Mouse (Mus musculus): Measurements from ENCODE around the gene Gpr139. TPM values are rescaled to one million over a fixed set of nuclear protein-coding genes. Genes with fewer than 3 reads are reported as not detected.

Gpr139 gene
- total and polyA plus RNA-seq, 3 experiments = not detected

DNA sequence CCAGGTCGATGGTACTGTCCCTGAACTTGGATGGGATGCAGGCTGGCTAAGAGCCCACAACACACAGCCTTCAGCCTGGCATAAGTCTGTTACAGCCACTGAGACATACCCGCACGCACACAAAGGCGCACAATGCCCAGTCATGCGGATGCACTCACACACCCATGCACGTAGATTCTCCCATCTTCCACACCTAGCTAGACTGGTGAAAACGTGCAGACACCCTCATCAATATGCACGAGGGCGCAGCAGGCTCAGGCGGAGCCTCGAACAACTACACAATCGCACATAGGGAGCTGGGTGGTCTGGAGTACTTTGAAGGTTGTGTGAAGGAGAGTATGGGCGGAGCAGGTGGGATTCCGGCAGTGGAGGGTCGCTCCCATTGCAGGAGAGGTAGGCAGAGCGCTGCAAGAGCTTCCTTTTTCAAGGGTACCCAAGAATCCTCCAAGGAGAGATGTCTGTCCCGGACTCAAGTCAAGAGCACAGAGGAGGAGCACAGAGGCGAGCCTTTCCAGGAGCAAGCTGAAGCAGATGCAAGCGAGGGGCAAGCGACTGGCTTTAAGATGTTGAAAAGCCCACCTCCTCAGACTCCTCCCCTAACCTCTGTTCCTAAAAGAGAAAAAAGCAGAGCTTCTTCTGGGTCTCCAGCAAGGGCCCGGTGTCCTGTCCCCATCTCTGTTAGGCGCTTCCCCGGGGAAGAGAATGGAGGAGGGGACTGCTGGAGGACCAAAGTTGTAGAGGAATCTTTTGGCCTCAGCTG is 958 bp upstream of the Gpr139 start:
- TF ChIP-seq MEF2A (IDR thresholded peaks at IDR 0.05; ENCODE audit: borderline replicate concordance, low read depth, low read length) = no peak
- TF ChIP-seq HCFC1 (IDR thresholded peaks at IDR 0.05; ENCODE audit: low read depth, low read length) = no peak
- TF ChIP-seq KAT2A (IDR thresholded peaks at IDR 0.05; ENCODE audit: insufficient replicate concordance, low read length) = no peak
- TF ChIP-seq JUN (IDR thresholded peaks at IDR 0.05; ENCODE audit: insufficient read depth, low read depth, low read length) = no peak
- TF ChIP-seq EP300 (IDR thresholded peaks at IDR 0.05; ENCODE audit: low read length) = no peak
- no peak for TF ChIP-seq MAX (IDR thresholded peaks at IDR 0.05; ENCODE audit: low read length)
- TF ChIP-seq MXI1 (IDR thresholded peaks at IDR 0.05; ENCODE audit: low read depth, low read length) = no peak
- TF ChIP-seq CTCF (conservative IDR thresholded peaks at IDR 0.05 in 1 of 2, IDR thresholded peaks at IDR 0.05 in 1 of 2; ENCODE audit: low read depth in 2 of 2, low read length in 2 of 2) = no peak
- TF ChIP-seq IRF4 (IDR thresholded peaks at IDR 0.05; ENCODE audit: low read depth, low read length) = no peak
- TF ChIP-seq CHD2 (IDR thresholded peaks at IDR 0.05; ENCODE audit: low read length) = no peak
- TF ChIP-seq RAD21 (IDR thresholded peaks at IDR 0.05; ENCODE audit: low read depth, low read length) = no peak
- Histone ChIP-seq H3K9me3 (replicated peaks; ENCODE audit: low read length) (no peaks in the 10 kb centered on the region), H3K27me3 (replicated peaks) (peaks cover 82% of the 10 kb centered on the region), H3K27ac (ENCODE audit: insufficient read depth, low read depth) (no peak overlapping the region), H3K36me3 (replicated peaks in 1 of 2; ENCODE audit: control insufficient read depth in 1 of 2, insufficient read depth in 1 of 2, low read length in 1 of 2) (no peaks in the 10 kb centered on the region), H3K4me1 (ENCODE audit: control insufficient read depth in 1 of 2, insufficient read depth in 2 of 2) (no peaks in the 10 kb centered on the region), H3K9ac (ENCODE audit: insufficient read depth, low read depth) (no peak overlapping the region), H3K4me2 (ENCODE audit: insufficient read depth, low read depth, poor library complexity, severe bottlenecking) (no peak overlapping the region), H3K79me2 (replicated peaks; ENCODE audit: control insufficient read depth, extremely low read depth, insufficient read depth, poor library complexity, severe bottlenecking) (no peaks in the 10 kb centered on the region), H3K4me3 (replicated peaks in 1 of 3; ENCODE audit: low read depth in 2 of 3, low read length in 2 of 3, poor library complexity in 1 of 3) (no peak overlapping the region)
- dilution Hi-C loops (cut with MboI; ENCODE audit: extremely low pct_ligation_motif_present, extremely low pct_unique_long_range_greater_than_20kb, low sequenced_read_pairs) (no loop called here), in situ Hi-C loops (cut with MboI; ENCODE audit: low pct_ligation_motif_present, low pct_unique_long_range_greater_than_20kb, low sequenced_read_pairs) (no loop called here)
- DNase-seq (ENCODE audit: extremely low read depth) = no peak

DNA sequence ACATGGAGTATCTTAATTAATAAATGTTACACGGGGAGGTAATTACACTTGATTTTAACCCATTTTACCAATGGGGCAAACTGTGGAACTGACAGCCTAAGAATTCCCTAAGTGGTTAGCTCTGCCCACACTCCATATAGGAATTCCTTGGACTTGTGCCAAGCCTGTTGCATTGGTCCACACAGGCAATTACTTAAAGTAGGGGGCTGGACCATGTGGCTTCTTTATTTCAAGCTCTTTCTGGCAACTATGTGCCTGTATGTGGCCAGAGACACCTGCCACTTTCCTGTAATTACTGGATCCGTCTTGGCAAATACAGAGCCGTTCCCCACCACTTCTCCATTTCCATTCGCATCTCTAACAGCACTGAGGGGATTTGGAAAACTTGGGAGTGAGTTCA is 3.4 kb downstream of the Gpr139 start:
- H3K9ac ChIP-seq (ENCODE audit: insufficient read depth, low read depth) = no peak overlapping the region
- in situ Hi-C loops (cut with MboI; ENCODE audit: low pct_ligation_motif_present, low pct_unique_long_range_greater_than_20kb, low sequenced_read_pairs) = no loop called here
- H3K4me2 ChIP-seq (ENCODE audit: insufficient read depth, low read depth, poor library complexity, severe bottlenecking) = no peak overlapping the region
- no peak for DNase-seq (ENCODE audit: extremely low read depth)
- H3K9me3 ChIP-seq (replicated peaks; ENCODE audit: low read length) = no peaks in the 10 kb centered on the region
- peaks cover 78% of the 10 kb centered on the region for H3K27me3 ChIP-seq (replicated peaks)
- TF ChIP-seq JUN (IDR thresholded peaks at IDR 0.05; ENCODE audit: insufficient read depth, low read depth, low read length) (no peak), KAT2A (IDR thresholded peaks at IDR 0.05; ENCODE audit: insufficient replicate concordance, low read length) (no peak), USF1 (IDR thresholded peaks at IDR 0.05; ENCODE audit: low read depth, low read length) (no peak)
- H3K27ac ChIP-seq (ENCODE audit: insufficient read depth, low read depth) = no peak overlapping the region
- dilution Hi-C loops (cut with MboI; ENCODE audit: extremely low pct_ligation_motif_present, extremely low pct_unique_long_range_greater_than_20kb, low sequenced_read_pairs) = no loop called here
- H3K36me3 ChIP-seq (replicated peaks in 1 of 2; ENCODE audit: control insufficient read depth in 1 of 2, insufficient read depth in 1 of 2, low read length in 1 of 2) = no peaks in the 10 kb centered on the region
- no peak overlapping the region for H3K4me3 ChIP-seq (replicated peaks in 1 of 3; ENCODE audit: low read depth in 2 of 3, low read length in 2 of 3, poor library complexity in 1 of 3)
- no peaks in the 10 kb centered on the region for H3K4me1 ChIP-seq (ENCODE audit: control insufficient read depth in 1 of 2, insufficient read depth in 2 of 2)
- H3K79me2 ChIP-seq (replicated peaks; ENCODE audit: control insufficient read depth, extremely low read depth, insufficient read depth, poor library complexity, severe bottlenecking) = no peaks in the 10 kb centered on the region

DNA sequence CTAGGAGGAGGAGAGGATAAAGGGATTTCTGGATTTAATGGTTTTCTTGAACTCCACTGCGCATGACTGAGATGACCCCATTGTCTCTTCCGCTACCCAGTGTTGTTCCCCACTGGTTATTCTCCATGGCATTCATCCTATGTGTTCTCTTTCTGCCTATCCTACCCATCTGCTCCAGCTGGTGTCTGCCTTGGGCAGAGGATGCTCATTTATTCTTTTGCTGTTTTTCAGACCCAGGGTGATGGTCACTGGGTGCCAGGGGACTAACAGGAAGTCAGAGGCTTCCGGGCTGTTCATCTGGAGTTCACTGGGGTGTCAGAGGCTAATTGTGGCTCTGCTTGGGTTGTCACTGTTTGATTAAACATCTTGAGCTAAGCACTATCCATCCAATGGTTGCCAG is 24.4 kb downstream of the Gpr139 start:
- DNase-seq (ENCODE audit: extremely low read depth) = no peak
- H3K9ac ChIP-seq (ENCODE audit: insufficient read depth, low read depth) = no peak overlapping the region
- peaks cover 84% of the 10 kb centered on the region for H3K27me3 ChIP-seq (replicated peaks)
- H3K4me1 ChIP-seq (ENCODE audit: control insufficient read depth in 1 of 2, insufficient read depth in 2 of 2) = no peaks in the 10 kb centered on the region
- no peaks in the 10 kb centered on the region for H3K9me3 ChIP-seq (replicated peaks; ENCODE audit: low read length)
- H3K79me2 ChIP-seq (replicated peaks; ENCODE audit: control insufficient read depth, extremely low read depth, insufficient read depth, poor library complexity, severe bottlenecking) = no peaks in the 10 kb centered on the region
- in situ Hi-C loops (cut with MboI; ENCODE audit: low pct_ligation_motif_present, low pct_unique_long_range_greater_than_20kb, low sequenced_read_pairs) = no loop called here
- dilution Hi-C loops (cut with MboI; ENCODE audit: extremely low pct_ligation_motif_present, extremely low pct_unique_long_range_greater_than_20kb, low sequenced_read_pairs) = no loop called here
- H3K4me3 ChIP-seq (replicated peaks in 1 of 3; ENCODE audit: low read depth in 2 of 3, low read length in 2 of 3, poor library complexity in 1 of 3) = no peak overlapping the region
- H3K4me2 ChIP-seq (ENCODE audit: insufficient read depth, low read depth, poor library complexity, severe bottlenecking) = no peak overlapping the region
- no peak overlapping the region for H3K27ac ChIP-seq (ENCODE audit: insufficient read depth, low read depth)
- H3K36me3 ChIP-seq (replicated peaks in 1 of 2; ENCODE audit: control insufficient read depth in 1 of 2, insufficient read depth in 1 of 2, low read length in 1 of 2) = no peaks in the 10 kb centered on the region
- TF ChIP-seq POLR2AphosphoS2 (IDR thresholded peaks at IDR 0.05; ENCODE audit: low read depth, low read length) (no peak), IRF4 (IDR thresholded peaks at IDR 0.05; ENCODE audit: low read depth, low read length) (no peak), MYC (IDR thresholded peaks at IDR 0.05; ENCODE audit: low read depth, low read length) (no peak), MAX (IDR thresholded peaks at IDR 0.05; ENCODE audit: low read length) (no peak), E2F4 (IDR thresholded peaks at IDR 0.05; ENCODE audit: insufficient replicate concordance, low read depth, low read length) (no peak), RAD21 (IDR thresholded peaks at IDR 0.05; ENCODE audit: low read depth, low read length) (no peak), KAT2A (IDR thresholded peaks at IDR 0.05; ENCODE audit: insufficient replicate concordance, low read length) (no peak), NRF1 (IDR thresholded peaks at IDR 0.05; ENCODE audit: low read depth, low read length) (no peak), RCOR1 (conservative IDR thresholded peaks at IDR 0.05; ENCODE audit: low read depth, low read length) (no peak), UBTF (IDR thresholded peaks at IDR 0.05; ENCODE audit: low read depth, low read length) (no peak), SIN3A (IDR thresholded peaks at IDR 0.05; ENCODE audit: low read length) (no peak), MAFK (IDR thresholded peaks at IDR 0.05; ENCODE audit: insufficient replicate concordance, low read length) (no peak), ZKSCAN1 (IDR thresholded peaks at IDR 0.05; ENCODE audit: borderline replicate concordance, low read depth, low read length) (no peak), MAZ (IDR thresholded peaks at IDR 0.05; ENCODE audit: low read depth, low read length) (no peak), POLR2A (IDR thresholded peaks at IDR 0.05; ENCODE audit: low read depth, low read length) (no peak), MXI1 (IDR thresholded peaks at IDR 0.05; ENCODE audit: low read depth, low read length) (no peak), MEF2A (IDR thresholded peaks at IDR 0.05; ENCODE audit: borderline replicate concordance, low read depth, low read length) (no peak), JUND (conservative IDR thresholded peaks at IDR 0.05; ENCODE audit: low read depth, low read length) (no peak)
